Mouse (Mus musculus): ENCODE measurements around the gene Cox17. TPM values are rescaled to one million over a fixed set of nuclear protein-coding genes. Genes with fewer than 3 reads are reported as not detected.

Cox17 gene
- polyA plus RNA-seq, 1 experiment from 2014 or later: 142 TPM

- Histone ChIP-seq H3K27ac (no peak overlapping the region), H3K4me3 (no peak overlapping the region), H3K36me3 (no peaks in the 10 kb centered on the region), H3K9me3 (no peaks in the 10 kb centered on the region), H3K27me3 (ENCODE audit: insufficient read depth, poor library complexity, severe bottlenecking) (no peaks in the 10 kb centered on the region), H3K4me1 (replicated peaks) (0 out of 2 replicates have a peak, but pooled peaks cover 2% of the 10 kb centered on the region)
- no peak for DNase-seq (ENCODE audit: low spot score)
- 81% methylated on average over 23 of the region's 23 CpGs for WGBS
Observed at GRCm38 (mm10) chr16:38392126-38392894, 45.5 kb downstream of the Cox17 start.

GRCm38 (mm10) chr16:38394191-38394618 is 47.4 kb downstream of the Cox17 start:
- Histone ChIP-seq H3K4me1 (replicated peaks) (peaks cover 4% of the 10 kb centered on the region), H3K9me3 (no peaks in the 10 kb centered on the region), H3K27me3 (ENCODE audit: insufficient read depth, poor library complexity, severe bottlenecking) (no peaks in the 10 kb centered on the region), H3K4me3 (no peak overlapping the region), H3K36me3 (no peaks in the 10 kb centered on the region), H3K27ac (no peak overlapping the region)
- DNase-seq (ENCODE audit: low spot score): no peak
- 90% methylated on average over 8 of the region's 8 CpGs for whole genome bisulfite sequencing

DNA sequence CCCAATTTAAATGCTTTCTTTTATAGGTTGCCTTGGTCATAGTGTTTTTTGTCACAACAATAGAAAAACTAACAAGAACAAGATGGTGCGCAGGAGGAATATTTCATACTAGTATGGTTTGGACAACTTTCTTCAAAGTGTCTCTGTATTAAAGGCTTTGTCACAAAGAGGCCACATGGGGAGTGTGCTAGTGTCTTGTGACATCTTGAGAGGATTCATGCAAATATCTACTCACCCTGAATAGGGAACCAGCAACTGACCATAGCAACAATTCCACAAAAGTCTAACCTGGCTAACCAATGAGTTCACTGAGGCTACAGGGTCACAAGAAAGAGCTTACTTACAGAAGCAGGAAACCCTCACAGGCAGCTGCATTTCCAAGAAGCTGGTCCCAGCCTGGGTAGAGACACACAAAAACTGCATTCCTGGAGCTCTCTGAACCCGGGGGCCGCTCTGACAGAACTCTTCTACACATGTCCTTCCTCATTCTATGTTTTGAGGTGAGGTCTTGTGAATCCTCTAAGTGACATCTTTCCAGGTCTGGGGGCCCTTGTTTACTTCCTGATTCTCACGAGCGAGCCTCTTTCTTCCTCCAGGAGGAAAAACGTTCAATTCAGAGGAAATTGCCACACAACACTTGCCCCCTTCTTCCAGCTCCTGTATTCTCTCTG is 48.4 kb downstream of the Cox17 start:
- Histone ChIP-seq H3K27me3 (ENCODE audit: insufficient read depth, poor library complexity, severe bottlenecking) (no peaks in the 10 kb centered on the region), H3K4me3 (no peak overlapping the region), H3K27ac (no peak overlapping the region), H3K4me1 (replicated peaks) (peaks cover 14% of the 10 kb centered on the region), H3K36me3 (no peaks in the 10 kb centered on the region), H3K9me3 (no peaks in the 10 kb centered on the region)
- DNase-seq (ENCODE audit: low spot score): no peak
- WGBS: 81% methylated on average over 6 of the region's 6 CpGs

- Histone ChIP-seq H3K4me1 (replicated peaks) (peaks cover 18% of the 10 kb centered on the region), H3K36me3 (no peaks in the 10 kb centered on the region), H3K4me3 (no peak overlapping the region), H3K27me3 (ENCODE audit: insufficient read depth, poor library complexity, severe bottlenecking) (no peaks in the 10 kb centered on the region), H3K27ac (no peak overlapping the region), H3K9me3 (no peaks in the 10 kb centered on the region)
- WGBS: 86% methylated on average over 13 of the region's 13 CpGs
- no peak for DNase-seq (ENCODE audit: low spot score)
Observed at GRCm38 (mm10) chr16:38396155-38396554, 49.4 kb downstream of the Cox17 start.

DNA sequence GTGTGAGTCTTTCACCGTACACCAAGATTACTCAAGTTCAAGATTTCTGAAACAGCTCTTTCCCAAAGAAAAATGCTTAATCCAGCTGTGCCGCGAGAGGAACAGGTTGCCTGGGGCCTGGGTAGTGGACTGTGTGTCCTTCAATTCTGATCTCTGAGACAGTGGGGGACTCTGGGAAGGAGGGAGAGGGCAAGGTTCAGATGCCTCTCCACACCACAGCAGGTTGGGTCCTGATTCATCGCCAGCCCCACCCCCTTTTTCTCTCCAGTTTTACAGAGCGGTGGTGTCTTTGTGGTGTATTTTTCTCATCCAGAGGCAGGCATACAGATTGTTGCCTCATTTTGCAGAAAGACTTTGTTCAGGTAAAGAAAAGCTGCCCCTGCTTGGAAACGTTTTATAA is 51.5 kb downstream of the Cox17 start:
- H3K9me3 ChIP-seq: no peaks in the 10 kb centered on the region
- DNase-seq (ENCODE audit: low spot score): no peak
- H3K36me3 ChIP-seq: no peaks in the 10 kb centered on the region
- no peaks in the 10 kb centered on the region for H3K27me3 ChIP-seq (ENCODE audit: insufficient read depth, poor library complexity, severe bottlenecking)
- 88% methylated on average over 6 of the region's 6 CpGs for WGBS
- no peak overlapping the region for H3K27ac ChIP-seq
- peaks cover 16% of the 10 kb centered on the region for H3K4me1 ChIP-seq (replicated peaks)
- H3K4me3 ChIP-seq: no peak overlapping the region

DNA sequence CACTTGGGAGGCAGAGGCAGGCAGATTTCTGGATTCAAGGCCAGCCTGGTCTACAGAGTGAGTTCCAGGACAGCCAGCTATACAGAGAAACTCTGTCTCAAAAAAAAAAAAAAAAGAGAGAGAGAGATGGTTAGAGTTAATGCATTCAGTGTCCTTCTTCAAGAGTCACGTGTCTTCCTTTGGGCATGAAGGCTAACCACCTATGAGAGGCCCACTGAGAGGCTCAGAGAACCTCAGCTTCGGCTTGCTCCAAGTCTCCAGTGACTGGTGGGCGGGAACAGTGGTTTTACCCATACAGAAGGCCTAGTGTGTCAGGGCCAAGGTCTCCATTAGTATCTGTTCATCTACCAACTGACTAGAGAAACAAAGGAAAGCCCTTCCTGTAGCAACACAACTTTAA is 52.3 kb downstream of the Cox17 start:
- no peak for DNase-seq (ENCODE audit: low spot score)
- peak overlapping the region; percentile 46; the same call in 1 of the 2 replicates for H3K4me3 ChIP-seq
- peak overlapping the region; percentile 84 for H3K27ac ChIP-seq
- H3K36me3 ChIP-seq: no peaks in the 10 kb centered on the region
- H3K27me3 ChIP-seq (ENCODE audit: insufficient read depth, poor library complexity, severe bottlenecking): no peaks in the 10 kb centered on the region
- 67% methylated on average over 3 of the region's 3 CpGs for WGBS
- H3K4me1 ChIP-seq (replicated peaks): peaks cover 16% of the 10 kb centered on the region
- no peaks in the 10 kb centered on the region for H3K9me3 ChIP-seq

DNA sequence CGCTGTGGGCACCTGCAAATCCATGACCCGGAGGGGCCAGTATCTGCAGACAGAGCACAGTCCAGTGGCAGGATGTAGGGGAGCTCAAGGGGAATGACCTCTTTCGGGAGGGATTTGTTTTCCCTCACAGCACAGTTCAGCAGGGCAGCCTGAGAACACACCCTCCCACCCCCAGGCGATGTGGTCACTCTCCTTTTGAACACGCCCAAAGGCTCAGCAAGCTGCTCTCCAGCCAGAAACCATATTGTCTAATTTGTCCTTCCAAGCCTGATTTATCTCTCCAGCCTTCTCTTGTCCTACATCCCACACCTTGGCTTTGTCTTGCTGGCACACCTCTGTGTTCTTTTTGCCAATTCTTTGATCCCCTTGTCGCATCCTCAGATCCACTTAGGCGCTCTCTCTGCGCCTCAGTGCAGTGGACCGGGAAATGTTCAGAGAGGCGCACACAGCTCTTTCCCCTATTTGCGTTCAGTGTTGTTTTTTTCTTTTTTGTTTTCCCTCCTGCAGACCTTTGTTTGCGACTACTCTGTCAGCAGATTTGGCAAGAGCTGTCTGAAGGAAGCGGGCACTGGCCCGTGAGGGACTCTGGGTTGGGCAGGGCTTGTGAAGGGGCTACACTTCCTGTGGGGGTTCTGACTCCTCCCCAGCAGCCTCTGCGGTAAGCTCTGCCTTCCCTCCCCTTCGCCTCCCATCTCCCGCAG is 52.9 kb downstream of the Cox17 start:
- Histone ChIP-seq H3K36me3 (no peaks in the 10 kb centered on the region), H3K4me1 (replicated peaks) (peaks cover 16% of the 10 kb centered on the region), H3K27ac (peak overlapping the region; percentile 84), H3K4me3 (peak overlapping the region; percentile 46), H3K27me3 (ENCODE audit: insufficient read depth, poor library complexity, severe bottlenecking) (no peaks in the 10 kb centered on the region), H3K9me3 (no peaks in the 10 kb centered on the region)
- peak; percentile 59 for DNase-seq (ENCODE audit: low spot score)
- WGBS: 12% methylated on average over 17 of the region's 17 CpGs

- WGBS: 75% methylated on average over 9 of the region's 9 CpGs
- no peaks in the 10 kb centered on the region for H3K27me3 ChIP-seq (ENCODE audit: insufficient read depth, poor library complexity, severe bottlenecking)
- DNase-seq (ENCODE audit: low spot score): no peak
- H3K27ac ChIP-seq: peak overlapping the region; percentile 84
- H3K36me3 ChIP-seq: no peaks in the 10 kb centered on the region
- no peaks in the 10 kb centered on the region for H3K9me3 ChIP-seq
- H3K4me1 ChIP-seq (replicated peaks): peaks cover 16% of the 10 kb centered on the region
- peak overlapping the region; percentile 46 for H3K4me3 ChIP-seq
Observed at GRCm38 (mm10) chr16:38400311-38400960, 53.6 kb downstream of the Cox17 start.

GRCm38 (mm10) chr16:38401468-38401867 is 54.7 kb downstream of the Cox17 start:
- 80% methylated on average over 6 of the region's 6 CpGs for WGBS
- H3K27me3 ChIP-seq (ENCODE audit: insufficient read depth, poor library complexity, severe bottlenecking): no peaks in the 10 kb centered on the region
- H3K4me1 ChIP-seq (replicated peaks): peaks cover 18% of the 10 kb centered on the region
- no peaks in the 10 kb centered on the region for H3K36me3 ChIP-seq
- no peaks in the 10 kb centered on the region for H3K9me3 ChIP-seq
- DNase-seq (ENCODE audit: low spot score): no peak
- no peak overlapping the region for H3K27ac ChIP-seq
- no peak overlapping the region for H3K4me3 ChIP-seq

Other genes starting within 250 kb of the Cox17 start
- not detected in 2 replicates for gene Nr1i2, start 52.2 kb upstream of the Cox17 start, polyA plus RNA-seq (2016; fragmentation: Nextera tagmentation; extraction: Ambion mirVana)
- gene Maats1, start 4.8 kb upstream of the Cox17 start, polyA plus RNA-seq (2016; fragmentation: Nextera tagmentation; extraction: Ambion mirVana): 0.60 and 2.0 TPM in 2 replicates
- gene Gm21987, start within 50 bp of the Cox17 start, polyA plus RNA-seq (2016; fragmentation: Nextera tagmentation; extraction: Ambion mirVana): not detected in 2 replicates
- 0.68 and 1.6 TPM in 2 replicates for gene Popdc2, start 15.2 kb downstream of the Cox17 start, polyA plus RNA-seq (2016; fragmentation: Nextera tagmentation; extraction: Ambion mirVana)
- gene Pla1a, start 86.2 kb downstream of the Cox17 start, polyA plus RNA-seq (2016; fragmentation: Nextera tagmentation; extraction: Ambion mirVana): 0.10 and 0.27 TPM in 2 replicates
- gene Adprh, start 105.7 kb downstream of the Cox17 start, polyA plus RNA-seq (2016; fragmentation: Nextera tagmentation; extraction: Ambion mirVana): 143 and 164 TPM in 2 replicates
- 0.41 and 0.52 TPM in 2 replicates for gene Cd80, start 108.6 kb downstream of the Cox17 start, polyA plus RNA-seq (2016; fragmentation: Nextera tagmentation; extraction: Ambion mirVana)
- gene Timmdc1, start 175.7 kb downstream of the Cox17 start, polyA plus RNA-seq (2016; fragmentation: Nextera tagmentation; extraction: Ambion mirVana): 36.1 and 36.7 TPM in 2 replicates
- gene Poglut1, start 203.3 kb downstream of the Cox17 start, polyA plus RNA-seq (2016; fragmentation: Nextera tagmentation; extraction: Ambion mirVana): 61.3 and 66.9 TPM in 2 replicates
- gene Tmem39a, start 211.7 kb downstream of the Cox17 start, polyA plus RNA-seq (2016; fragmentation: Nextera tagmentation; extraction: Ambion mirVana): 69.4 and 92.4 TPM in 2 replicates